Mouse (Mus musculus): ENCODE results near the gene Zeb2.

The Zeb2 gene

DNA sequence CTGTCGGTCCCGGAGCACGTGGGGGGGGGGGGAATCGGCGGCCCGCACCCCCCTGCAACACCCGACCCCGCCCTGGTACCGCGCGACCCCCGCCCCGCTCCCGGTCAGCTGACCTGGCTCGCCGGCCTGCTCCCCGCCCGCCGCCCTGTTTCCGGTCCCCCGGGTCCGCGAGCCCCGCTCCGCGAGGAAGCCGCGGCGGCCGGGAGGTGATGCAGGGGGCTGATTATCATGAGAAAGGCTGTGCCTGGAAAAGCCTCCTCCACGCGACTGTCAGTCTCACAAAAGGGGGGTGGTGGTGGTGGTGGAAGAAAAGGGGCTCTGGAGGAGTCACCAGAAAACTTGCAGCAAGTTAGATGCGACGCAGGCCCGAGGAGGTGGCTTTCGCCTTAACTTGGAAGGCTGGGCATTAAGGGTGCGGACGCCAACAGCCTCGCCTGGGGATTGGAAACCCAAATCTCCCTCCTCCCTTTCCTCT, at the start of gene Zeb2:
Zeb2 (minus strand) TSS at position 309 of the 475 bp plus-strand sequence.
- DNase-seq (ENCODE audit: low spot score): peak; percentile 56

DNA sequence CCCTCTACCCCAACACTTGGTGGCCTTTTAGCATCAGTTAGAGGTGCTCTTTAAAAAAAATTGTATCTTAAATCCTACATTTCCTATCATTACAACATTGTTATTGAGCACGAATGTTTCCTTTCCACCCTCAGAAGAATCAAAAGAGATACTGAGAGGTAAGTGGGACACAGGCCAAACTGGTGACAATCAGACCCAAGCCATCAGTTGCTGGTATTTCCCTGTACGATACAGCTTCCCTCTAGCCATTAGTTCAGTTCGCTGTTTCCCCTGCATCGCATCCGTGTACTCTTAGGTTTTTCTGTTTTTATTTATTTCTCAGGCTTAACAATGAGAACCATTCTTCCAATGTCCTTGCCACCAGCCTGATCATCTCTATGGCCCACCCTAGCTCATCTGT, 41.6 kb upstream of the Zeb2 start:
- no peak for DNase-seq (ENCODE audit: low spot score)

DNA sequence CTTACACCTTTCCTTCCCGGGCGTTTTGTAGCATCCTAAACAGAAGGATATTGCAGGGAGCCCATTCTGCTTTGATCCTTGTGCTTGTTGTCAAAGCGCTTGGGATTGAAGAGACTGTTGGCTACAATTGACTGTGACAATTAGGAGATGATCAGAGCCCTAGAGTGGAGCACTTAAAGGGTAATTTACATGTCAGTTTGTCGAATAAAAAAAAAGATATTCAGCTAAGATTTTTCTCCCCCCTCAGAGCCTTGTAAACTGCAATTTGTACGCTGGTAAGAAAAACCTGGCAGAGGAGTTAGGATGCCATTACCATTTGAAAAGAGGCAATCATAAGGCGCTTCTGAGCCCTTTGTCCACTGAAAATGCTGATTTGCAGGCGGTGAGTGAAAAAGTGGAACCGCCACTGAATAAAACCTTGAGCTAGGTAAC, 41.2 kb upstream of the Zeb2 start:
- DNase-seq (ENCODE audit: low spot score): no peak

DNA sequence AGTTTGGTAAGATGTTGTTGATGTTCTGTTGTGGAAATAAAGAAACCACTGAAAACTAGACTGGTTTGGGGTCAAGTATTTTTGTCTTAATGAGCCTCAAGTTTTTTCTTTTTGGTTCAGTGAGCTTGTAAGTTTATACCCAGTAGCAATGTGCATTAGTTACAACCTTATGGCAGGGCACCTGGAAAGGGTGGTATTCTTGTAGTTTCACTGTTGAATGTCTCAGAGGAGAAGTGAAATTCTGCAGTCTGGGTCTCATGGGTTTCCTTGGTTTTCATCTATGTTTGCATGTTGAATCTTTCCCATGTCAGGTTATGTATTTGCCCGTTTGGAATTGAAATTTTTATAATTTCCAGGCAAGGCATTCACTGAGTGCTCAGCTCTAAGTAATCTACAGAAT, 36.1 kb upstream of the Zeb2 start:
- no peak for DNase-seq (ENCODE audit: low spot score)

DNA sequence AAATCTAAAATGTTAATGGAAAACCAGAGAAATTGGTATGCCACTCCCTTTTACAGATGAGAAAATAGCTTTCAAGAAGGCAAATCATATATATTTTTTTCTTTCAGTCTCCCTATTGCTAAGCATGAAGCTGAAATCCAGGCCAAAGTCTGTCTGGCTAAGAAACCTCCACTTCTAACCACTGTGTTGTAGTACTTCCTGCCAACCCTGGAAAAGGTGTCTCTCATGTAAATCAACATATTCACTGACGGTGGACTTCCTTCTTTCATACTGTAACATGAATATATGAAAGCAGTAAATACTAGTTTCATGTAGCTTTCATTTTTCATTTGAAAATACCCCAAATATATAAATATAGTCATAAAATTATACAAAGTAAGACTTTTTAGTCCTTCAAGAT, 26.0 kb upstream of the Zeb2 start:
- DNase-seq (ENCODE audit: low spot score): no peak

DNA sequence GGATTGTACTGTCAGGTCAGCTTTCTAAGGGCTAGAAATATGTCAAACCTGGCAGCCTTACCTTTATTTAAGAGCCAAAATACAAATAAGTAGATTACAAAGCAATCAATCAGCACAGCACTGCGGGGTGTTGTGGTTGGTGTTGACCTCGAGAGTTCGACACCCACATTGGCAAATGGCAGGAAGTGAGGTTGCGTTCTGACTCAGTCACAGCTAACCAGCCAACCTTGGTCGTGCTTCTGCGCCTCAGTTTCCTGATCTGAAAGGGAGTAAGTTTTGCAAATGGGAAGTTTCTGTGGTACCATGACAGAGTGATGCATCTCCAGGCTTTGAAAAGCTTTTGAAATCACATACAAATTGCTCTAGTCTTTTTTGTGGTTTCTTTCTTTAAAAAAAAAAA, 21.7 kb upstream of the Zeb2 start:
- no peak for DNase-seq (ENCODE audit: low spot score)

DNA sequence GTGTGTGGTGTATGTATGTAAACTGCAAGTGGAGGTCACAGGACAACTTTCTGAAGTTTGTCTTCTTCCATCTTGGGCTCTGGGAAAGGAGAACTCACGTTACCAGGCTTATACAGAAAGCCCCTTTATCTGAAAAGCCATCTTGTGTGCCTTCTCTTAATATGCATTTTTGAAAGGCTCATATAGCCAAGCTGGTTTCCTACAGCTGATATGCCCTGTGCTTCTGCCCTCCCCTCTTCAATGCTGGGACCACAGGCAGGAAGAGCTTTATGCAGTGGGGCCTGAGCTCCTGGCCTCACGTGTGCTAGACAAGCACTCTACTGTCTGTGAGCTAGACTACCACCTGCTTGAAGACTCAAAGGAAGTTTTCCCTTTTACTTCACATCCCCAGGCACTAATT, 19.6 kb upstream of the Zeb2 start:
- DNase-seq (ENCODE audit: low spot score): no peak

DNA sequence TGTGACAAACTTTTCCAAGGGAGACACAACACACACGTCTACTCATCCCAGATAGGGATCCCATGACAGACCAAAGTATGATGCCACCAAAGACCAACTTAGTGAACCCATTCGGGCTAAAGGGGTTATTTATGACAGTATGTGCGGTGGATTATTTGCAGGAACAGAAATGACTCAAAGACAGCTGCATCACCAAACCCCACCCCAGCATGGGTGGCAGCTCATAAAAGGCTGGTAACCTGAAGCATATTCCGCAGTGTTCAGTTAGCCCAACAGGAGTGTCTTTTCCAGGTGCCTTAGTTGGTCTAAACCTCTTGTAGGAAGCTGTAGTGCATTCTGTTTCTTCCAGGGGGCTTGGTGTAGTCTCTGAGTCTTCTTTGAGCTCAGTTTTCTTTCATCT, 16.0 kb upstream of the Zeb2 start:
- DNase-seq (ENCODE audit: low spot score): no peak

DNA sequence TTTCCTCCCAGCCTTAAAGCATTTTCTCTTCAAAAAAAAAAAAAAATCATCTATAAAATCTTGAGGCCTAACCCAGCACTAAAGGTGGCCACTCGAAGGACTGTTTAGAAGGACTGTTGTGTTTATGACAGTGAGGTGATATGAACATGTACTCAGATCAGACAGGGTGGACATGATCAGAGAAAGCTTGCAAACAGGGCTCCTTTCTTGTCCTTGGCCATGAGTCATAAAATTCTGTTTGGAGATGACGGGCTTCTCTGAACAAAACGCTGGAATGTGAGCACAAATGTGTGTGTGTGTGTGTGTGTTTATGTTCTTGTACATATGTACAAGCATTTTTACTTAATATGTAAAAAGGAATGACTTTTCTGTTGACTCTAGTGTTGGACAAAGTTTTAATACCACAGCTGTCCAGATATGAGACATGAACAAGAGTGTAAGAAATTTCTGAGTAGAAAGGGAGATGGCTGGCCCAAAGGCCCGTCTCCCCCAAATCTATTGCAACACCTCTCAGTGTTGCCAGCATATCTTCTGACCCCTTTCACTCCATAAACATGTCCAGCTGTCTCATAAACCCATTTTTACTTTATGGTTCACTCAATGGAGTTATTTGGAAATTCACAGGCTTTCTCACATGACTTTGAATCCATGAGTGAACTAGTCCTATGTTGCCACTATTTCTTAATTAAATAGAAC, 13.4 kb upstream of the Zeb2 start:
- DNase-seq (ENCODE audit: low spot score): no peak

DNA sequence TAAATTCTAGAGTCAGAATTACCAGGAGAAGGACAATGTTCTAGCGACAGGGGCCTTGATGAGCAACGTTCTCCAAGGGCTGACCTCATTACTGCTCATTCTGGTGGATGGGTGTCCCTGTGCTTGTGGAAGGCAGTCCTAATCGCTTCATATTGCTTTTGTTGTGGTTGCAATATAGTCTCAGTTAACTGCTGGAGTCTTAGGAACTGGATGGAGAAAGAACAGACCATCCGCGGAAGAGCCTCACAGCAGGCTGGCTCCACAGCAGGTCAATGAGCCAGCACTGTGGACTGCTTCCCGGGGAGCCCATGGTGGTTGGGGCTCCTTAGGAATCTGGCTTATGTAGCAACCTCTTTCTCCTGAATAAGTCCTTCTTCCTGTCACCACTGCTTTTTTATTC, 12.4 kb upstream of the Zeb2 start:
- no peak for DNase-seq (ENCODE audit: low spot score)

DNA sequence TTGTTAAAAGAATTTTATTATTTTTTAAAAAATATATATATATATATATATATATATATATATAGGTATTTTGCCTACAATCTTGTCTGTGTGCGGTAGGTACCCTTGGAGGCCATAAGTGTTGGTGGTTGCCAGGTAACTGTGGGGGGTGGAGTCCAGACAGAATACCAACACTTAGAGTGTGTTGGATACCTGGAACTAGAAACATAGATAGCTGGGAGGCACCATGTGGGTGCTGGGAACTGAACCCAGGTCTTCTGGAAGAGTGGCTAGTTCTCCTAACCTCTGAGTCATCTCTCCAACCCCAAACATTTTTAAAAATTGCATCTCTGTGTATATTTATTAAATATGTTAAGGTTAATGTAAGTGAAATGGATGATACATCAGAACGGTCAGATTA, 11.5 kb upstream of the Zeb2 start:
- no peak for DNase-seq (ENCODE audit: low spot score)

DNA sequence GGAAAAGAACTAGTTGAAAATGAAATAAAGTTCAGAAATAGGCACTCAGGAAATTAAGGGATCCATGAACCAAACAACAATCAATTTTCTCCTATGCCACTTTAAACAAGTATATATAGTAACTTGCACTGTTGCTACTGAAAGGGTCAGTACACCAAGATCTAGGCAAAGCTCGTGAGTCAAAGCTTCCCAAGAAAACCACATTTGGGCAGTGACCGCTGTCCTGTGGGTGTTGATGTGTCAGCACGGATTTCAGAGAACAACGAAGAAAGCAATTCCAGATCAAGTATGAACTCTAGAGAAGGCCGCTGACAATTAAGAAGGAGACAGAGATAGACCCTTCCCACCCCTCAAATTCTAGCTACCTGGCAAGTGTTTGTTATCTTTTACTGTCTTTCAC, 9.2 kb upstream of the Zeb2 start:
- no peak for DNase-seq (ENCODE audit: low spot score)

DNA sequence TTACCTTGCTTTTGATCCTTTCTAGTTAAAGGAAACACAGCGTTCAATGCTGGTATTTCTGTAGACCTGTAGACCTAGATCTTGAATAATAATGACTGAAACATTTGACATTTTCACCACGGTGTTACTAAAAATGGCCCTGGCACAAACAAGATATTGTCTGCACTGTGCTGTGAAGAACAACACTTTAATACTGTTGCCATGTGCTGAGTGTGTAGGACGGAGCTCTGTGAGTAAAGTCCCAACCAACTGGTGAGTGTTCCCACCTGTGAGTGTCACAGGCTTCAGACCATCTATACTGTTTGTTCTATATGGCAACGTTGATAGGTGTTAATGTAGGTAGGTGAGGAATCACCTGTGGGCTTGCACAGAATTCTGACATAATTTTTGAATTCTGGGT, 8.0 kb upstream of the Zeb2 start:
- no peak for DNase-seq (ENCODE audit: low spot score)

DNA sequence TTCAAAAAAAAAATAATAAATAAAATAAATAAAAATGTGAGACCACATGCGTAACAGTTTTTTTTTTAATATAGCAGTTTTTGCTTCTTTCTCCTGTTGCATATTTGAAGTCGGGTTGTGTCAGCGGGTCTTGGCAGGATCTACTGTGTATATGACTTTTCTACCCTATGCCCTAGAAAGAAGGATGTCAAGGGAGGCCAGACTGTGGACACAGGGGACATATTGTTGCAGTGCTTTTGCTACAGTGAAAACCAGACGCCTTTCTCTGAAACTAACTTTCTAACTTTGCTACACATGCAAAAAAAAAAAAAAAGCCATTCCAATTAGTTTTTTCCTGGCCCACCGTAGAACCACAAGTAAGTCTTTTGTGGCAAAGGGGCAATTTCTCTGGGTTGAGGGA, 6.3 kb upstream of the Zeb2 start:
- DNase-seq (ENCODE audit: low spot score): no peak

DNA sequence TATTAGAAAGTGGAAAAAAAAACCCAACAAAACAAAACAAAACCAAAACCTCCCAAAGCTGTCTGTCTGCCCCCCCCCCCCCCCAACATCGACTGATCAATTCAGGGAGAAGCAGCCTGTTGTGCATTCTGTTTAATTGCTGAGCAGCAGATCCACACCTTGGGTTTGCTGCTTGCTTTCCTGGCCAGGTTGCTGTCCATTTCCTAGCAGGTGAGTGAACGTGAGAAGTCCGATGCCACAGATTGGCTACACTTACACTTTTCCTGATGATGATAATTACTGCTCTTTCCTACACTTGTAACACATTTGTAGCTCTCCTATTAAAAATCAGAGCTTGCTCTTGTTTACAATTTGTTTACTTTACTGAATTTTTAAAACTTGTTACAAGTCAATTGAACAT, 926 bp upstream of the Zeb2 start:
- no peak for DNase-seq (ENCODE audit: low spot score)

DNA sequence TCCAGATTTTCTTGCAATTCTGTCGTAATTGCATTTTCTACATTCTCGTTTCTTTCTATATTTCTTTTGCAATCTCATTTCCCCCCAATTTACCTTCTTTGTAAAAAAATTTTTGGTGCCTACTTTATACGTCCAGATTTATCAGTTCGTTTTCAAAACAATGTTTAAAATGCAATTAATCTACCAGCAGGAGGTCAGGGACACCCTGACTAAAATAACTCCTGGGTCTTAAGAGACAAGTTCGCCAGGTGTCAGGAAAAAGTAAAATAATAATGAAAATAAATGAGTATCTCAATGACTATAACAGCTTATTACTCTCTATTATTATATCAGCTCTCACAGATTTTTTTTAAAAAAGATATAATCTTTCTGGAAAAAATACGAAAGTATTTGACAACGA, 397 bp upstream of the Zeb2 start:
- no peak for DNase-seq (ENCODE audit: low spot score)

DNA sequence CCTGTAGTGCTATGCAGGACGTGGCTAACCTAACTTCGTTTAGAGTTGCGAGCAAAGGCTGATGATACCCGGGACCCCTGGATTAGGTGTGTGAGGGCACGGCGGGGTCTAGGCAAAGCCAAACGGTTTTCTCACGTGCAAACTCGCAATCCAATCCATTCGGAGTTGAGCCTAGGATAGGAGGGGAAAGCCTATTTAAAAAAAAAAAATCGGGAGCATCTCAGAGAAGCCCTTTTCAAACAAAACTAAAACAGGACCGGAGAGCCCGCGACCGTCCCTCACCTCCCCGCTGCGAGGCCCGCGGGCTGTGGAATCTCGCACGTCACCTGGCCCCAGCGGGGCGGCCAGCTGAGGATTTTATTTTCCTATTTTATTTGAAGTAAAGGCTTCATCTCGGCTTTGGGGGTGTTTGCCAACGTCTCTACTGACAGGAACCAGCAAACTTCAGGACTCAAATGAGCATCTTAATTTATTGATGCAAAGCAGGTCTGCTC, 617 bp downstream of the Zeb2 start:
- DNase-seq (ENCODE audit: low spot score): no peak

DNA sequence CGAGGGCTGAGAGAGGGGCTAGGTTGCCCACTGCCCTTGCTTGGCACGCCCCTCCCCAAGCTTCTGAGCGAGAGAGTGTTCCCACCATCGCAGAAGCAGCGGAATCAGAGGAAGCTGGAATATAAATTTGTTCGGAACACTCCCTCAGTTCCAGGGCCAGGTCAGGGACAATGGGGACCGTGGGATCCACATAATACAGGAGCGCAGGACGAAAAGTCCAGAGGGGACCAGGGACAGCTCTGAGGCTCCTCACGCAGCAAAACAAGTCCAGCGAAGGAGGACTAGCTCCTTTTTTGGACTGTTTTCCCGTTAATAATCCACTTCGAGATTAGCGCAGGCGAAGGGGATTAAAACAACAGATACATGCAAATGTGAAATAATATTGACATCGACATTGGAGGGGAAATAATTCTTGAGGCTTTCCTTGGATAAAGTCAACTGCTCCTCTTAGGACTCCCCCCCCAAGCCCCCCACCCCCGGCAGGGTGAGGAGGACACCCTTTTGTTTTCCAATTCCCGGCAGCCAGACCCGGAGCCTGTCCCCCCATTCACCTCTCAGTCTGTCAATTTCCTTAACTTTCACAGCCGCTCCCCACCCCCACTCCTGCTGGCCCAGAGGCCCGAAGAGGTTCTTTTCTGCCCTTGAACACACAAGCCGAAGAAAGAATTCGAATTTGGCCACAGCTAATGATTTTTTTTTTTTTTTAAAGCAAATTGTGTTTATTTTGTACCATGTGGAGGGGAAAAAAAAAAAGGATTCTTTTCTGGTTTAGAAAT, 1.3 kb downstream of the Zeb2 start:
- peak; percentile 43 for DNase-seq (ENCODE audit: low spot score)

DNA sequence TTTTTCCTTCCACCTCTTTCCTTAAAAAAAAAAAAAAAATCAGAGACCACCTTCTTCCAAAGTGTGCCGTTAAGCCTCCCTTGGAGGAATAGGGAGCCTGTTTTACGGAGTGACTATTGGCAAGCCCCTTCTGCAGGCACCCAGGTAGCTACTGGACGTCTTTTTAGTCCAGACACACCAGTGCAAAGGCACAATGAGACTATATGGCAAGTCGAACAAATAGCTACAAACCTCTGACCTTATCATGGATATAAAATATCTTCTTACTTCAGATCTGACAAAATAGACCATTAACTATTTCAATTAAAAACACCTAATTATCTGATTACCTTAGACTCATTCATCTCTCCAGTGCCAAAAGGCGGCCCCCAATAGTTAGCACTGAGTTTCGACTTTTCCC, 2.0 kb downstream of the Zeb2 start:
- no peak for DNase-seq (ENCODE audit: low spot score)

DNA sequence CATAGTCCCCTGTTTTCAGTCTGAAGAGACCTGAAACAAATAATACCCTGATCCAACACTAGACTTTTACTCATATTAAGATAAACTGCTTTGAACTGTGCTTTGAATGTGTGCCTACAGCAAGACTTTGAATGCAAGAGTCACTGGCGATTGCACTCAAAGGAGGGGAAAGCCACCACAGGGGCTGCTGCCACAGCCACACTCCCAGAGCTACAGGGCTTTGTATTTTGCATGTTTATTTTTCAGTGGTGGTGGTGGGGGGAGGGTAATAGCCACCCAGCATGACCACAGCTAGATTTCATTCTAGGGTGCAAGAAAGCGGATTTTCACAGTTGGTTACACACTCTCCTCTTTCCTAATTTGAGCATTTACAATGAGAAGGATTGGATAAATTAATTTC, 2.6 kb downstream of the Zeb2 start:
- no peak for DNase-seq (ENCODE audit: low spot score)

DNA sequence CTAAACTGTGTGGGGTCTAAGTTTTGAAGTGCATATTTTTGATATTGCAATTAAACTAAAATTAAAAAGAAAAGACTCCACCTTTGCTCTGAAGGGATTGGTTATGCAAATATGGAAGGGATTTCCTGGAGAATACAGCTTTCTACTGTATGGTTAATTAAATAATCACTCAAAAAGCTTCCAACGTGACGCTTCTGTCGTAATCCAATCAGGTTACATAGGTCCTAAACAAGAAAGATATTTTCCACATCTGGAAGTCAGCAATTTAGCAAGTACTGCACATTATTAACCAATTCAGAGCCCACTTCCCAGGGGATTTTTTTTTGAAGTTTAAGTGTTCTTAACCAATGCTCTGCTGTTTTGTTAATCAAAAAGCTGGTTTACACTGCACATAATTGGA, 3.3 kb downstream of the Zeb2 start:
- DNase-seq (ENCODE audit: low spot score): no peak

DNA sequence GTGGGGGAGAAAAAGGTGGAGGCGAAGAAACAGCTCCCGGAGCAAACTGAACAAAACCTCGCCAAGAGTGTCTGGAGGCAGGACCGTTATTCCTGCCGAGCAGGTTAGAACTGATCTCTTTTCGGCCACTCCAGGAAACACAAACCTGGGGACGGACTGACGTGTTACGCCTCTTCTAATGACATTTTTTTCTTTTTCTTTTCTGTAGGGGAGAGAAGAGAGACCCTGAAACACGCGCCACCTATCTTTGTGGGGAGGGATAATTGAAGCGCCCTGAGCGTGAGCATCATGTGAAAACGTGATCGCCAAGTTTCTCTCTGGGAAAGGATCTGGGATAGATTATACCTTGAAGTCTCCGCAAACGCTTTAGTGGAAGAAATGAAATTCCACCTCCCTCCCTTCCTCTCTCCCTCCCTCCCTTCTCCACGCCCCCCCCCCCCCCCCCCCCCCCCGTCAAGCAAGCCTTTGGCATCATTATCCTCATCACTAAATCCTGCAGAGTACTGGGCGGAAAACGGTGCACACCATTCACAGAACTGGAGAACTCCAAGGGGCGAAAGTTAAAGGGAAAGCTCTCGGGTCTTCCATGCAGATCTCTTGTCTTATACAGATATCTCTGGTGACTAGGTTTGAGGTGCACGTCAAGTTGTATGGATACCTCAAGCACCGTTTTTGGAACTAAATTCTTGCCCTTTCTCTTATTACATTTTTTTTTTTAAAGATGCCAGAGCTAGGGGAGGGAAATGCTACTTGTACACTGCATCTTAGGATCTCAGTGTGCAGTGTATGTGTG, 4.1 kb downstream of the Zeb2 start:
- peak; percentile 40 for DNase-seq (ENCODE audit: low spot score)
